Mouse (Mus musculus) erythroblast, embryonic 14.5 days (primary cell): ENCODE results near the gene Frat2.

ENCODE experiments used
- GATA1 ChIP-seq: IDR thresholded peaks from 2 replicates; pipeline ENCODE4 v1.6.1; 2012; ENCODE audit warnings: low read length, inconsistent platforms, mixed read lengths
- TAL1 ChIP-seq: IDR thresholded peaks from 3 replicates; pipeline ENCODE4 v1.6.1; 2012; ENCODE audit warnings: low read length, inconsistent platforms, mixed read lengths

DNA sequence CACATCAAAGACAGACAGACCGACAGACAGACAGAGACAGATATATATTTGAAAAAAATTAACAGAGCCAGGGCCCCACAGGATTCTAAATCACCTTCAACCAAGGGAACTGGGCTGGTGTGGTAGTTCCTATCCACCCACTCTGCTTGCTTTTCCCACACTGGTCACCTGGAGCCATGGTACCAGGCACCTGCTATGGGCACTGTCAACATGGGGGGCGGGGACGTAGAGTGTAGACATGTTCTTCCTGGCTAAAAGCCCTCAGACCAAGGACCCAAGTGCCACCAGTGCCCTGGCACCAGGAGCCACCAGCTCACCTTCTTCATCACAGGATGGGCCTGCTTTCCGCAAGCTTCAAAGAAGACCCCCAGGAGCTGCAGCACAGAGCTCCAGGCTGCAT, 33.9 kb upstream of the Frat2 start:
- TF ChIP-seq TAL1 (no peak), GATA1 (no peak)
